Comparison of ENCODE assay signal across 9 mouse cellular contexts in genomic region chr5:27261746-27262727, GRCm38 (mm10).
A peak's percentile ranks its signal among the peaks of the same experiment; 100 is the strongest.
DNase-seq lines count a peak whose midpoint lies in the region; ATAC-seq lines count a peak whose summit lies in the region.
"Had no signal": no experiment of that assay in that cellular context is flagged by ENCODE, and none has a peak within 500 bp of the region (broad histone marks: within the 10 kb centered on the region; RNA-seq: fewer than 3 reads in every experiment).

No protein-coding gene starts in this region.

- DNase-seq in ovary, postnatal 14 days (ENCODE audit: low spot score): peak; percentile 6
- DNase-seq in ovary, postnatal 10 days (ENCODE audit: low spot score): no peak
- DNase-seq in embryonic facial prominence, embryonic 11.5 days (ENCODE audit: low spot score): peak; percentile 65
- DNase-seq in intestine, embryonic 14.5 days (ENCODE audit: low spot score): peak; percentile 62
- DNase-seq in liver, embryonic 11.5 days (ENCODE audit: low spot score): no peak
- no peak for DNase-seq in lung, postnatal 4 days
- DNase-seq in thymus, postnatal 10 days (ENCODE audit: low spot score in 2 of 2): no peak

- H3K36me3 ChIP-seq in embryonic facial prominence, embryonic 11.5 days (replicated peaks; ENCODE audit: control insufficient read depth, insufficient read depth, low read depth, low read length): no peaks in the 10 kb centered on the region
- H3K36me3 ChIP-seq in intestine, embryonic 14.5 days (ENCODE audit: control insufficient read depth, insufficient read depth, low read length): no peaks in the 10 kb centered on the region
- H3K36me3 ChIP-seq in liver, embryonic 11.5 days (ENCODE audit: control insufficient read depth, insufficient read depth, low read length): no peaks in the 10 kb centered on the region
- no peaks in the 10 kb centered on the region for H3K36me3 ChIP-seq in stomach, embryonic 14.5 days (ENCODE audit: control insufficient read depth, insufficient read depth, low read length)

- H3K9ac ChIP-seq in embryonic facial prominence, embryonic 11.5 days (replicated peaks; ENCODE audit: low read length): peak overlapping the region; percentile 51
- no peak overlapping the region for H3K9ac ChIP-seq in intestine, embryonic 14.5 days (ENCODE audit: low read length)
- H3K9ac ChIP-seq in liver, embryonic 11.5 days (ENCODE audit: low read depth, low read length): no peak overlapping the region
- no peak overlapping the region for H3K9ac ChIP-seq in stomach, embryonic 14.5 days (replicated peaks; ENCODE audit: low read depth, low read length)

- H3K27ac ChIP-seq in embryonic facial prominence, embryonic 11.5 days (replicated peaks; ENCODE audit: low read depth, low read length): no peak overlapping the region
- H3K27ac ChIP-seq in intestine, embryonic 14.5 days (ENCODE audit: low read depth): no peak overlapping the region
- no peak overlapping the region for H3K27ac ChIP-seq in liver, embryonic 11.5 days (ENCODE audit: low read depth, low read length)
- no peak overlapping the region for H3K27ac ChIP-seq in stomach, embryonic 14.5 days (ENCODE audit: low read length)

- WGBS in embryonic facial prominence, embryonic 11.5 days: 5% methylated on average over 27 of the region's 27 CpGs
- 13% methylated on average over 27 of the region's 27 CpGs for WGBS in intestine, embryonic 14.5 days
- 16% methylated on average over 27 of the region's 27 CpGs for WGBS in liver, embryonic 11.5 days
- WGBS in stomach, embryonic 14.5 days: 8% methylated on average over 27 of the region's 27 CpGs

- no peaks in the 10 kb centered on the region for H3K9me3 ChIP-seq in embryonic facial prominence, embryonic 11.5 days (replicated peaks; ENCODE audit: control insufficient read depth, low read length)
- no peaks in the 10 kb centered on the region for H3K9me3 ChIP-seq in intestine, embryonic 14.5 days (ENCODE audit: control insufficient read depth, low read length)
- no peaks in the 10 kb centered on the region for H3K9me3 ChIP-seq in liver, embryonic 11.5 days (ENCODE audit: control insufficient read depth, low read length)
- H3K9me3 ChIP-seq in stomach, embryonic 14.5 days (ENCODE audit: control insufficient read depth, low read depth, low read length): no peaks in the 10 kb centered on the region

- H3K4me1 ChIP-seq in embryonic facial prominence, embryonic 11.5 days (ENCODE audit: control insufficient read depth, insufficient read depth, low read length): no peaks in the 10 kb centered on the region
- no peaks in the 10 kb centered on the region for H3K4me1 ChIP-seq in intestine, embryonic 14.5 days (replicated peaks; ENCODE audit: control insufficient read depth, insufficient read depth, low read length)
- H3K4me1 ChIP-seq in liver, embryonic 11.5 days (replicated peaks; ENCODE audit: control insufficient read depth, insufficient read depth, low read length): no peaks in the 10 kb centered on the region
- 0 out of 2 replicates have a peak, but pooled peaks cover 3% of the 10 kb centered on the region for H3K4me1 ChIP-seq in stomach, embryonic 14.5 days (ENCODE audit: control insufficient read depth, insufficient read depth, low read length)

- H3K4me2 ChIP-seq in embryonic facial prominence, embryonic 11.5 days (ENCODE audit: low read depth, low read length): peak overlapping the region; percentile 36
- peak overlapping the region; percentile 42 for H3K4me2 ChIP-seq in intestine, embryonic 14.5 days (ENCODE audit: low read length)
- H3K4me2 ChIP-seq in liver, embryonic 11.5 days: peak overlapping the region; percentile 25
- peak overlapping the region; percentile 39 for H3K4me2 ChIP-seq in stomach, embryonic 14.5 days (replicated peaks; ENCODE audit: low read depth, low read length)

- no peaks in the 10 kb centered on the region for H3K27me3 ChIP-seq in embryonic facial prominence, embryonic 11.5 days (ENCODE audit: control insufficient read depth, insufficient read depth, low read length)
- H3K27me3 ChIP-seq in intestine, embryonic 14.5 days (replicated peaks; ENCODE audit: control insufficient read depth, insufficient read depth, low read length): no peaks in the 10 kb centered on the region
- H3K27me3 ChIP-seq in liver, embryonic 11.5 days (replicated peaks; ENCODE audit: control insufficient read depth, insufficient read depth, low read length): no peaks in the 10 kb centered on the region
- no peaks in the 10 kb centered on the region for H3K27me3 ChIP-seq in stomach, embryonic 14.5 days (ENCODE audit: control insufficient read depth, insufficient read depth, low read length)

- peak overlapping the region; percentile 22 for H3K4me3 ChIP-seq in embryonic facial prominence, embryonic 11.5 days (ENCODE audit: low read depth, low read length)
- no peak overlapping the region; the same call in 1 of the 2 replicates for H3K4me3 ChIP-seq in intestine, embryonic 14.5 days (ENCODE audit: low read depth, low read length)
- no peak overlapping the region for H3K4me3 ChIP-seq in liver, embryonic 11.5 days (ENCODE audit: low read depth, low read length)
- peak overlapping the region; percentile 15; the same call in 1 of the 2 replicates for H3K4me3 ChIP-seq in stomach, embryonic 14.5 days (ENCODE audit: low read depth, low read length)
- H3K4me3 ChIP-seq: myocyte had no signal

- ATAC-seq in embryonic facial prominence, embryonic 11.5 days (replicated peaks; ENCODE audit: insufficient number of reproducible peaks, low FRiP score, low TSS enrichment, low read depth): peak; percentile 91
- no peak; the same call in 1 of the 2 replicates for ATAC-seq in intestine, embryonic 14.5 days (replicated peaks; ENCODE audit: low FRiP score, low TSS enrichment, low read depth)
- ATAC-seq in liver, embryonic 11.5 days (replicated peaks; ENCODE audit: low FRiP score): no peak
- peak; percentile 42; the same call in 1 of the 2 replicates for ATAC-seq in stomach, embryonic 14.5 days (ENCODE audit: insufficient number of reproducible peaks, insufficient read depth, low FRiP score, low read depth)

Comparison
In these comparisons a context has a peak if more than half of its experiments do, and no peak if none do; other contexts are left out.
1. DNase-seq: peak in ovary, postnatal 14 days (single experiment), embryonic facial prominence, embryonic 11.5 days (single experiment) and intestine, embryonic 14.5 days (single experiment); none in ovary, postnatal 10 days (single experiment), liver, embryonic 11.5 days (single experiment), lung, postnatal 4 days (0 of 2) and thymus, postnatal 10 days (0 of 2).
2. ATAC-seq: peak in embryonic facial prominence, embryonic 11.5 days (single experiment) and stomach, embryonic 14.5 days (single experiment); none in intestine, embryonic 14.5 days (single experiment) and liver, embryonic 11.5 days (single experiment).
3. H3K4me3 ChIP-seq: peak in embryonic facial prominence, embryonic 11.5 days (single experiment) and stomach, embryonic 14.5 days (single experiment); none in intestine, embryonic 14.5 days (single experiment) and liver, embryonic 11.5 days (single experiment).
4. Peak in every context shown above with its lines, with median percentiles within 50 percentile points of each other: H3K4me2 ChIP-seq.